Mouse (Mus musculus) mature B cell (primary cell): Measurements from ENCODE around the gene Cln5.

Source experiments
- in situ Hi-C: fragments of 300-500 bp; cut with MboI; formaldehyde crosslinking; loops from 2 replicates; pipeline ENCODE4 v1.14.3; 2019

Cln5 gene

GRCm38 (mm10) chr14:103109971-103110370, 40.0 kb downstream of the Cln5 start:
- in situ Hi-C loops = no loop called here

GRCm38 (mm10) chr14:103112606-103113363, 42.8 kb downstream of the Cln5 start:
- in situ Hi-C loops = no loop called here

GRCm38 (mm10) chr14:103114994-103115670, 45.1 kb downstream of the Cln5 start:
- in situ Hi-C loops = no loop called here

GRCm38 (mm10) chr14:103125756-103126155, 55.7 kb downstream of the Cln5 start:
- in situ Hi-C loops = no loop called here
